Mouse (Mus musculus): ENCODE data around the gene Ngfr. TPM values are rescaled to one million over a fixed set of nuclear protein-coding genes. Genes with fewer than 3 reads are reported as not detected.
A peak's percentile ranks its signal among the peaks of the same experiment; 100 is the strongest.

The Ngfr gene
- total RNA-seq, 2 experiments from 2014 or later, result 4.2 to 8.1 TPM

- intact Hi-C loops (cut with DNase I), result loop anchor here (10.0 kb wide), 2 partner anchors 223 to 413 kb away; no protein-coding TSS in a partner anchor
- DNase-seq, result no peak
Measured at GRCm38 (mm10) chr11:95528231-95528630, 59.3 kb downstream of the Ngfr start.

- intact Hi-C loops (cut with DNase I), result loop anchor here (10.0 kb wide), 2 partner anchors 223 to 413 kb away; no protein-coding TSS in a partner anchor
Measured at GRCm38 (mm10) chr11:95527307-95527706, 60.2 kb downstream of the Ngfr start.

GRCm38 (mm10) chr11:95521563-95521962 lies 66.0 kb downstream of the Ngfr start:
- DNase-seq, result peak; percentile 89
- intact Hi-C loops (cut with DNase I), result loop anchor here (2.0 to 10.0 kb wide), 3 partner anchors 123 to 407 kb away; no protein-coding TSS in a partner anchor

More at GRCm38 (mm10) chr11:95527307-95527706, 60.2 kb downstream of the Ngfr start:
- no peak for DNase-seq

- intact Hi-C loops (cut with DNase I), result loop anchor here (2.0 to 10.0 kb wide), 3 partner anchors 122 to 406 kb away; no protein-coding TSS in a partner anchor
- peak; percentile 95 for DNase-seq
Measured at GRCm38 (mm10) chr11:95520456-95521072, 67.0 kb downstream of the Ngfr start.

GRCm38 (mm10) chr11:95519996-95520395 lies 67.5 kb downstream of the Ngfr start:
- intact Hi-C loops (cut with DNase I), result loop anchor here (2.0 to 10.0 kb wide), 3 partner anchors 121 to 405 kb away; no protein-coding TSS in a partner anchor
- no peak for DNase-seq

- no peak for DNase-seq
- intact Hi-C loops (cut with DNase I), result no loop called here
Measured at GRCm38 (mm10) chr11:95519299-95519698, 68.2 kb downstream of the Ngfr start.

Other genes starting within 250 kb of the Ngfr start
- 10 to 100 TPM; 85.9 to 87.2 TPM for gene Slc35b1, start 203.0 kb downstream of the Ngfr start, total RNA-seq (2021)
- gene Spop, start 173.7 kb downstream of the Ngfr start, total RNA-seq (2021), result 100 to 1,000 TPM; 103 to 126 TPM
- gene Nxph3, start 73.2 kb downstream of the Ngfr start, total RNA-seq (2021), result 10 to 100 TPM; 40.2 to 44.0 TPM
- 100 to 1,000 TPM in 1 of 2 experiments, 10 to 100 TPM in 1; 96.0 to 104 TPM for gene Phb, start 79.2 kb upstream of the Ngfr start, total RNA-seq (2021)
- 10 to 100 TPM; 50.8 to 53.1 TPM for gene Zfp652, start 124.9 kb upstream of the Ngfr start, total RNA-seq (2021)
- 1 to 10 TPM; 1.8 to 2.2 TPM for gene B130006D01Rik, start 135.9 kb upstream of the Ngfr start, total RNA-seq (2021)
- gene Phospho1, start 236.8 kb upstream of the Ngfr start, total RNA-seq (2021), result 1 to 10 TPM; 2.4 to 3.1 TPM
- gene Gngt2, start 249.5 kb upstream of the Ngfr start, total RNA-seq (2021), result 1 to 10 TPM in 1 of 2 experiments, under 1 TPM in 1; 0.72 to 1.8 TPM